Mouse (Mus musculus) midbrain, embryonic 13.5 days (tissue): ENCODE data around the gene Peli1. TPM values are rescaled to one million over a fixed set of nuclear protein-coding genes. Genes with fewer than 3 reads are reported as not detected.

Experiments used
- ATAC-seq: fragments of 200-750 bp; cut with Nextera tagmentation; 2 replicates; pipeline ENCODE4 v1.8.0; 2017; ENCODE audit warnings: mild to moderate bottlenecking, moderate TSS enrichment, moderate library complexity
- H3K27ac ChIP-seq: fragments of 300-500 bp; sonication (generic); 2 replicates; pipeline ENCODE4 v1.5.1; 2015; ENCODE audit warnings: inconsistent platforms, mild to moderate bottlenecking, moderate library complexity
- H3K27me3 ChIP-seq: fragments of 300-500 bp; sonication (generic); 2 replicates; pipeline ENCODE4 v1.6.1; 2015; ENCODE audit warnings: mild to moderate bottlenecking, inconsistent platforms
- H3K36me3 ChIP-seq: fragments of 300-500 bp; sonication (generic); 2 replicates; pipeline ENCODE4 v1.6.1; 2015; ENCODE audit warnings: mild to moderate bottlenecking, inconsistent platforms
- H3K4me1 ChIP-seq: fragments of 300-500 bp; sonication (generic); replicated peaks from 2 replicates; pipeline ENCODE4 v1.6.1; 2015; ENCODE audit warnings: inconsistent platforms
- H3K4me2 ChIP-seq: fragments of 300-500 bp; sonication (generic); replicated peaks from 2 replicates; pipeline ENCODE4 v1.6.1; 2015; ENCODE audit warnings: moderate library complexity, mild to moderate bottlenecking, inconsistent platforms
- H3K4me3 ChIP-seq: fragments of 300-500 bp; sonication (generic); replicated peaks from 2 replicates; pipeline ENCODE4 v1.5.1; 2015; ENCODE audit warnings: mild to moderate bottlenecking, inconsistent platforms
- H3K9ac ChIP-seq: fragments of 300-500 bp; sonication (generic); replicated peaks from 2 replicates; pipeline ENCODE4 v1.6.1; 2015; ENCODE audit warnings: mild to moderate bottlenecking, inconsistent platforms
- H3K9me3 ChIP-seq: fragments of 300-500 bp; sonication (generic); 2 replicates; pipeline ENCODE4 v1.6.1; 2016; ENCODE audit warnings: mild to moderate bottlenecking, inconsistent platforms
- WGBS: fragments of 180-500 bp; shearing (Covaris S2); methylation state at CpG from one replicate; pipeline ENCODE4 v1.1.7; 2015; 5-methylcytosine and 5-hydroxymethylcytosine counted together
- polyA plus RNA-seq: library from polyadenylated mRNA; unstranded; fragments of >200 nt; fragmentation: Nextera tagmentation; extraction: Ambion mirVana; gene quantifications from 2 replicates; pipeline ENCODE4 v1.2.1, GENCODE M21; 2015

The Peli1 gene
- polyA plus RNA-seq, 1 experiment from 2014 or later, result 102 TPM

DNA sequence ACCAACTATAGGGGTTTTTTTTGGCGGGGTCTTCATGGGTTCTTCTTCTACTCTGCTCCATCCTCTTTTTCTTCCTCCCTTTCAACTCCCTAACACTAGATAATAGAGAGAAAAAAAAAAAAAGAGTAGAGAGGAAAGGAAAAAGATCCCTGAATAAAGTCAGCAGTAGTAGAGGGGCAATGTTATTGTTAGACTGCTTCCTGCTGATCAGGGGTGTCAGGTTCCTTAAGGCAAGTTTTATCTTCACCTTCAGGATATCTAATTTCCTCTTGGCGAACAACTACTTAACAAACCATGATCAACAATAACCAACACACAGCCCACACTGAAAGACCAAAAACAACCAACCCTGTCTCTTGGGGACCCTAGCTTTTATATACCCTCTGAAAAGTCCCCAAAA lies 31.3 kb downstream of the Peli1 start:
- 88% methylated on average over 2 of the region's 2 CpGs for WGBS
- Histone ChIP-seq H3K4me3 (no peak overlapping the region), H3K27me3 (no peaks in the 10 kb centered on the region), H3K27ac (no peak overlapping the region), H3K4me2 (no peak overlapping the region), H3K9ac (no peak overlapping the region), H3K36me3 (no peaks in the 10 kb centered on the region), H3K9me3 (no peaks in the 10 kb centered on the region), H3K4me1 (no peaks in the 10 kb centered on the region)
- no peak for ATAC-seq

DNA sequence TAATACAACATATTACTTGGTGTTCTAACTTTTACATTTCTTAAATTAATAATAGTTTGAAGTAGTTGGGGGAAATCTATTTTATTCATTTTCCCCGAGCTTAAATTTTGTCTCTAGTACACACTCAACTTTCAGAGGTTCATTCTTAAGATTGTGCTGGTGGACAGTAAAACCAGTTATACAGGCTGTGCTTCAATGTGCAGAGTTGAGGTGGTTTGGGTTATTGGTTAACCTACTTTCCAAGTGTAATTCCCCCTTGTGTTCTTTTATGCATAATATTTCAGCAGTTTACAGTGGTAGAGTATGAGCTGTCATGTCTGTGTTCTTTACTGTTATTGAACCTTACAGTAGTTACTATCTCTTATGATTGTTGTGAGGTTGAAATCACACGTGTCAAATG lies 40.6 kb downstream of the Peli1 start:
- H3K9ac ChIP-seq, result no peak overlapping the region
- H3K36me3 ChIP-seq, result peaks cover 3% of the 10 kb centered on the region
- no peak overlapping the region for H3K4me2 ChIP-seq
- H3K9me3 ChIP-seq, result peaks cover 5% of the 10 kb centered on the region
- ATAC-seq, result no peak
- H3K4me3 ChIP-seq, result no peak overlapping the region
- H3K27me3 ChIP-seq, result no peaks in the 10 kb centered on the region
- H3K4me1 ChIP-seq, result no peaks in the 10 kb centered on the region
- 94% methylated on average over 2 of the region's 2 CpGs for WGBS
- H3K27ac ChIP-seq, result no peak overlapping the region

DNA sequence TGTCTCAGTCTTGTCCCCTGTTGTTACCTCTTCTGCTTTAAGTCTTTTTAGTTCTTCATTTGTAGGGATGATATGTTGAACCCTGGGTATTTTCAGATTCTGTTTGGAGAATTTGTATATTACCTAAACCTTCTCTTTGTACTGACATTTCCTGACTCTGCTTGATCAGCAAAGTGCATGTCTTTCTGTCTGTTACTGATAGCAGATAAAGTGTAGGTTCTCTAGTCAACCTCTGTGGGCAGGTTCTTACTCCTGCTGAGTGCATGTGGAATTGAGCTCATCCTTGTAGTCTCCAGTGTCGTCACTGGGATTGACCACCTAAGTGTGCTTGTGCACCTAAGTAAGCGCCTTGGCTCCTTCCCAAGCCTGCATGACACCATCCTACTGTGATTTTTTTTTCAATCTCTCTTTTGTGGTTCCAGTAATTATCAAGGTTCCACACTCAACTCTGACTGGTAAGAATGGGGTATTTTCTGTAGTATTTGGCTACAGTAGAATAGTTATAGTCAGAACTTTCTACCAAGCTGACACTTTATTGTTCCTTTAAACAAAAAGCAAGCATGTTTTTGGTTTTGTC lies 43.9 kb downstream of the Peli1 start:
- H3K36me3 ChIP-seq, result peaks cover 20% of the 10 kb centered on the region
- H3K4me2 ChIP-seq, result no peak overlapping the region
- H3K4me3 ChIP-seq, result no peak overlapping the region
- 86% methylated on average over 2 of the region's 2 CpGs for WGBS
- H3K27ac ChIP-seq, result no peak overlapping the region
- H3K9me3 ChIP-seq, result no peaks in the 10 kb centered on the region
- no peak for ATAC-seq
- H3K9ac ChIP-seq, result no peak overlapping the region
- H3K27me3 ChIP-seq, result no peaks in the 10 kb centered on the region
- no peaks in the 10 kb centered on the region for H3K4me1 ChIP-seq

DNA sequence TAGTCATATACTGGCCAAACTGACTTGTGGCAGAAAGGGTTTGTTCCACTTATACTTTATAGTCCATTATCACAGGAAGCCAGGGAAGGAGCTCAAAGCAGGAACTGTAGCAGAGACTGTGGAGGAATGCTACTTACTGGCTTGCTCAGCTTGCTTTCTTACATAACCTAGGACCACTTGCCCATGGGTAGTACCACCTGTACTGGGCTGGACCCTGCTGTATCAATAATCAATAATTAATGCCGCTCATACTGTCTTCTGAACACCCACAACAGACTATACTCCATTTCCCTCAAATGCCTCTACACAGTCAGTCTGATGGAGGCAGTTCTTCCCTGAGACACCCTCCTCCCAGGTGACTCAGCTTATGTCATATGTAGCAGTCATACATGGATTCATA lies 48.4 kb downstream of the Peli1 start:
- Histone ChIP-seq H3K4me1 (no peaks in the 10 kb centered on the region), H3K27me3 (no peaks in the 10 kb centered on the region), H3K27ac (no peak overlapping the region), H3K4me2 (no peak overlapping the region), H3K9me3 (no peaks in the 10 kb centered on the region), H3K4me3 (no peak overlapping the region), H3K9ac (no peak overlapping the region), H3K36me3 (peaks cover 46% of the 10 kb centered on the region)
- ATAC-seq, result no peak
- WGBS, result 100% methylated on average over 1 of the region's 1 CpGs

DNA sequence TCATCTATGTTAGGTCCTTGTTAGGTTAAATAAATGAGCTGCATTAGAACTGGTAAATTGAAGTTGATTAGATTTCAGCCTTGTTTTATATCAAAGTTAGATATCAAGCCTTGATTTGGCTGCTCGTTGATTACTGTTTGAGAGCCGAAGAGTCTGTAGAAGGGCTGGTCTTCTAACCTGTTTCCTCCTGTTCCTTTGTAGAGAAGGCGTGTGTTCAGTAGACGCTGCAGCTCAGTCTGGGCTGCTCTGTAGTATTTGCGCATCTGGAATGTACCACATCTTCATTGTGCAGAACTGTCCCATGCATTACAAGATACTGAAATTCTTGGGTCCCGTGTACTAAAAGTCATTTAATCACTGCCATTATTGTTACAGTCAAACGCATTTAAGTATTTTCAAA lies 50.2 kb downstream of the Peli1 start:
- Histone ChIP-seq H3K27me3 (no peaks in the 10 kb centered on the region), H3K36me3 (peaks cover 45% of the 10 kb centered on the region), H3K9ac (no peak overlapping the region), H3K4me1 (no peaks in the 10 kb centered on the region), H3K4me2 (no peak overlapping the region), H3K9me3 (no peaks in the 10 kb centered on the region), H3K27ac (no peak overlapping the region), H3K4me3 (no peak overlapping the region)
- 93% methylated on average over 7 of the region's 7 CpGs for WGBS
- ATAC-seq, result no peak

DNA sequence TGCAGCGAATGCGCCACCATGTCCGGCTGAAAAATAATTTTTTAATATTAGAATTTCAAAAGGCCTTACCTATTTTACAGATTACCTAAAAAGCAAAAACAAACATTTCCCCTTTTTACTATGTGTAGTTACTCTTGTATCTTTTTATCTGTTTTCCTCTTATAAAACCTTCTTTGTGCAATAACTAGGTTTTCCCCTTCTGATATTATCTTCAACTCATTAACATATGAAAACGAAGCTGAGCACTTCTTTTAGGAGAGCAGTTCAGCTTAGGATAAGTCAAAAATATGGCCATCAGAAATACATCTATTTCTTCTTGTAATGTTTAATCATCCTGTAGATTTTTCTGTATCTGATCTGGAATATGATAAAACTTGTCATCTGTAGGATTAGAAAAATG lies 50.7 kb downstream of the Peli1 start:
- H3K27ac ChIP-seq, result no peak overlapping the region
- no peak overlapping the region for H3K4me3 ChIP-seq
- 95% methylated on average over 4 of the region's 4 CpGs for WGBS
- no peak for ATAC-seq
- H3K36me3 ChIP-seq, result peaks cover 48% of the 10 kb centered on the region
- no peaks in the 10 kb centered on the region for H3K9me3 ChIP-seq
- no peak overlapping the region for H3K4me2 ChIP-seq
- H3K27me3 ChIP-seq, result no peaks in the 10 kb centered on the region
- H3K9ac ChIP-seq, result no peak overlapping the region
- H3K4me1 ChIP-seq, result no peaks in the 10 kb centered on the region

DNA sequence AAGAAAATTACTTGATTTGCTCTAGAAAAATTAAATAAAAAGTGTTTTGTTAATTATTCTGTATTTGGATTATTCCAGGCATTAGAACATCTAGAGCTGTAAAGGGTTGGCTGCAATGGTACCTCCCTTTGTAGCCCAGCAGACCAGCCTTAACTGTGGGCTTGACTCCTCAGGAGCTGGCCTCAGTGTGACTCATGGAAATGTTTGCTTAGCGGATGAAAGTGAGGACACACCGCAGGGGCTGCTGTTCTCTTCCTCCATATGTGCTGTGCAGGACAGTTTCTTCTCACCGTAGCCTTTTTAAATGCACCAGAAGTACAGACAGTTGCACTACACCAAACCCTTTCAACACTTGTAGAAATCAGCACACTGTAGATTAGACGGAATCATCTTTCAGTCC lies 58.4 kb downstream of the Peli1 start:
- H3K4me1 ChIP-seq, result no peaks in the 10 kb centered on the region
- no peak for ATAC-seq
- no peak overlapping the region for H3K9ac ChIP-seq
- H3K9me3 ChIP-seq, result no peaks in the 10 kb centered on the region
- no peak overlapping the region for H3K4me3 ChIP-seq
- H3K27ac ChIP-seq, result no peak overlapping the region
- peaks cover 53% of the 10 kb centered on the region for H3K36me3 ChIP-seq
- WGBS, result 86% methylated on average over 4 of the region's 4 CpGs
- no peaks in the 10 kb centered on the region for H3K27me3 ChIP-seq
- no peak overlapping the region for H3K4me2 ChIP-seq

DNA sequence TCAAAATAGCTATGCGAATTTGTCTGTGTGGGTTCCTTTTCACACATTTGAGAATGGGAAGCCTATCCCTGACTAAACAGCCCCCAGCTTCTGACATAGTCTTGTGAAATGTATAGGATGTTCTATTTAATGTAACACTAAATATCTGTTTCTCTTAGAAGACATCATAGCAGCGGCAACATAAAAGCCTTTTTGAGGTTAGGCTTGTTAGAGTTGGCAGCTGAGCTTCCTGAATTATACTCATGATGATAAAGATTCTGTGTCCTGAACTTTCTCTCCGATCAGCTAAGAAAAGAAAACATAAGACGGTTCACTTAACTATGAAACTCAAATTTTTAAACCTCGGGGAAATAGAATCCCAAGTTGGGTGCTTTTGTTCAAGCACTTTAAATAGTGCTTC lies 59.2 kb downstream of the Peli1 start:
- 96% methylated on average over 5 of the region's 5 CpGs for WGBS
- Histone ChIP-seq H3K9ac (no peak overlapping the region), H3K4me2 (no peak overlapping the region), H3K9me3 (no peaks in the 10 kb centered on the region), H3K36me3 (peaks cover 55% of the 10 kb centered on the region), H3K4me3 (no peak overlapping the region), H3K27me3 (no peaks in the 10 kb centered on the region), H3K4me1 (no peaks in the 10 kb centered on the region), H3K27ac (no peak overlapping the region)
- ATAC-seq, result no peak

DNA sequence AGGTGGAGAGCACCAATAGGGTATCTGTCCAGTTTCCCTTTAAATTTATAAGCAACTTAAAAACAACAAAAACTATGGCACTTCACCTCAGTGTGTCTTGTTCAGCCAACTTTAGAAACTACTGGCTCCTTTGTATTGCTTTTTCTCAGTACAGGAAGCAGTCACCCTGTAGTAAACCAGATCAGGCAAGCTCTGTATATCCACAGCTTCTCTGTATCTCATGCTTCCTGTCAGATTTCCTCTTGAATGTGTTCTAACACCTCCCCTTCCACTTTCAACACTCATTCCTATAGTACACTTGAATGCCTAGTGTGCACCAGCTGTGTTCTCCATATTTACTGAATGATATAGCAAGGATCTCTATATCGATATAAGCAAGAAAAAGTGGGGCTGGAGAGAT lies 60.6 kb downstream of the Peli1 start:
- no peak overlapping the region for H3K4me3 ChIP-seq
- H3K27ac ChIP-seq, result no peak overlapping the region
- no peaks in the 10 kb centered on the region for H3K9me3 ChIP-seq
- no peak for ATAC-seq
- H3K4me1 ChIP-seq, result no peaks in the 10 kb centered on the region
- peaks cover 50% of the 10 kb centered on the region for H3K36me3 ChIP-seq
- WGBS, result 100% methylated on average over 1 of the region's 1 CpGs
- no peak overlapping the region for H3K9ac ChIP-seq
- H3K4me2 ChIP-seq, result no peak overlapping the region
- H3K27me3 ChIP-seq, result no peaks in the 10 kb centered on the region

DNA sequence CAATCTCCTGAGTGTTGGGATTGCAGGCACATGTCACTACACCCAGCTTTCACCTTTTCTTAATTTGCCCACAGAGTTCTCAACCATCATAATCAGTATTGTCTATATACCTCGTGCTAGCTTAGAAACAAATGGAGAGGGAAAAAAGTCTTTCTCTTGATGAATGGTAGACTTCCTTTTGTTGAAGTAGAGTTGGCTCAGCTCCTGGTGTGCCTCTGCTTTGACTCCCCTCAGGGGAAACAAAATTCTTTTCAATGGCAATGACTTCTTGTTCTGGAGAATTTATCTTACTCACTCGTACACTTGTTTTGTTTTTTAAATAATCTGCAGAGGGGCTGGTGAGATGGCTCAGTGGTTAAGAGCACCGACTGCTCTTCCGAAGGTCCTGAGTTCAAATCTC lies 62.0 kb downstream of the Peli1 start:
- no peak overlapping the region for H3K27ac ChIP-seq
- no peak for ATAC-seq
- no peaks in the 10 kb centered on the region for H3K9me3 ChIP-seq
- H3K4me1 ChIP-seq, result no peaks in the 10 kb centered on the region
- no peak overlapping the region for H3K4me2 ChIP-seq
- no peaks in the 10 kb centered on the region for H3K27me3 ChIP-seq
- WGBS, result 93% methylated on average over 4 of the region's 4 CpGs
- H3K4me3 ChIP-seq, result no peak overlapping the region
- peaks cover 43% of the 10 kb centered on the region for H3K36me3 ChIP-seq
- no peak overlapping the region for H3K9ac ChIP-seq

DNA sequence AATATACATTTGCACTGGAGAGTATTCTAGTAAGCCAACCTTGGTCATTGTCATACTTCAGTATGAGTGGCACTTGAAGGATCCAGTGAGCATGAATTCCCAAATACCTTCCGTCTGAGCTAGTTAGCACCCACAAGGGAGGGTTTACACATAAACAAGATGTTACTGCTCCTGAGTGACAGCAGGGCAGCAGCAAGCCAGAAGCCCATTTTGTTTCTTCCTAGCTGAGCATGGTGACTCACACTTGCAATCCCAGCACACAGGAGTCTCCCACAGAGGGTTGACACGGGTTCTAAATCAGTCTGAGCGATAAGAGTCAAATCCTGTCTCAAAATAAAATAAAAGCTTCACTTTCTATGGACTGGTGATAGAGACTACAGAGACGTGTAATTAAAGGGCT lies 66.5 kb downstream of the Peli1 start:
- Histone ChIP-seq H3K36me3 (peaks cover 17% of the 10 kb centered on the region), H3K9ac (no peak overlapping the region), H3K9me3 (no peaks in the 10 kb centered on the region), H3K27ac (no peak overlapping the region), H3K4me1 (no peaks in the 10 kb centered on the region), H3K4me3 (no peak overlapping the region), H3K4me2 (no peak overlapping the region), H3K27me3 (no peaks in the 10 kb centered on the region)
- no peak for ATAC-seq
- 82% methylated on average over 4 of the region's 4 CpGs for WGBS

DNA sequence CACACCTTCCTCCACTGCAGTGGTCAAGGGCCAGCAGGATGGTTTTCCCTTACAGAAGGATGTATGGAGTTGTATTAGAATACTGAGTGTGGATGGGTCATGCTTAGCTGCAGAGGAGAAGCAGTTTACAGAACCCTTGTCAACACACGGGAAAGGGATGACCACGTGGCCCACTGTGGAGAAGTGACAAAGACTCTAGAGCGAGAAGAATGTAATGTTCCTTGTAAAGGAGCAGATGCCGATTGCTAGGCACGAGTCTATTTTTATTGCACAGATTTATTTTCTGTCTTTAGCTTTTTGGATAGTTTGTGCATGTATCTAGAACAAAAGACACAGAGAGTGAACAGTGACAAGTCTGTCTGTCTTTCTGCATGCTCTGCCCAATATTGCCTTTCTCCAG lies 71.0 kb downstream of the Peli1 start:
- Histone ChIP-seq H3K36me3 (no peaks in the 10 kb centered on the region), H3K9me3 (no peaks in the 10 kb centered on the region), H3K4me3 (no peak overlapping the region), H3K9ac (no peak overlapping the region), H3K27me3 (no peaks in the 10 kb centered on the region), H3K4me1 (peaks cover 15% of the 10 kb centered on the region), H3K27ac (no peak overlapping the region), H3K4me2 (no peak overlapping the region)
- no peak for ATAC-seq
- WGBS, result 90% methylated on average over 5 of the region's 5 CpGs

DNA sequence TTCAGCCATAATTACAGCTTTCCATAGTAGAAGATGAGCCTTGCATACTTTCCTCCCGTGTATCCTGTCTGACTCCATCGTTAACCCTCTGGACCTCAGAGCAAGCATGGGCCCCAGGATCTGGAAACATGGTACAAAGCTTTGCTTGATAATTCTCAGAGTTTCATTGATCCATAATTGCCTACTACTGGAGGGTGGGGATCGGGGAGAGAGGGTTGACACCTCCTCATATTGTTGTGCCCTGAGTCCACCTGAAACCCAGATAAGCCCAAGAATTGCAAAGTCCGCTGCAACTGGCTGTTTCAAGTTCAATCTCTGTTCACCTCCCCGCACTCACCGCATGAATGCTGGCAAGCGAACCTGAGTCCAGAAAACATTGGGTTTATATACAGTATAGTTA lies 72.1 kb downstream of the Peli1 start:
- Histone ChIP-seq H3K9me3 (no peaks in the 10 kb centered on the region), H3K4me3 (no peak overlapping the region), H3K36me3 (no peaks in the 10 kb centered on the region), H3K4me2 (peak overlapping the region; percentile 16; the same call in 1 of the 2 replicates), H3K9ac (no peak overlapping the region), H3K27ac (no peak overlapping the region), H3K4me1 (peaks cover 15% of the 10 kb centered on the region), H3K27me3 (no peaks in the 10 kb centered on the region)
- ATAC-seq, result no peak
- 71% methylated on average over 7 of the region's 7 CpGs for WGBS
